Mouse (Mus musculus): ENCODE results near the gene Fgd6. TPM values are rescaled to one million over a fixed set of nuclear protein-coding genes. Genes with fewer than 3 reads are reported as not detected.

Fgd6 gene
- total and polyA plus RNA-seq, 3 experiments: 1.2 to 2.8 TPM; not detected in 1

- Histone ChIP-seq H3K9me3 (replicated peaks; ENCODE audit: insufficient read depth, low read length) (no peaks in the 10 kb centered on the region), H3K79me2 (ENCODE audit: control insufficient read depth, insufficient read depth, low read length, poor library complexity) (no peaks in the 10 kb centered on the region), H3K4me3 (ENCODE audit: control insufficient read depth in 1 of 2, insufficient read depth in 1 of 2, low read depth in 2 of 2, low read length in 2 of 2) (no peak overlapping the region), H3K27me3 (ENCODE audit: control insufficient read depth in 1 of 2, insufficient read depth in 2 of 2, low read length in 2 of 2) (no peaks in the 10 kb centered on the region), H3K9ac (ENCODE audit: control insufficient read depth, low read depth, low read length, poor library complexity, severe bottlenecking) (no peak overlapping the region), H3K4me1 (ENCODE audit: control insufficient read depth in 1 of 2, insufficient read depth in 2 of 2, low read length in 2 of 2) (no peaks in the 10 kb centered on the region; a peak in 1 of 4 replicates), H3K36me3 (ENCODE audit: control insufficient read depth in 1 of 2, insufficient read depth in 2 of 2, low read length in 2 of 2) (peaks cover 3 to 4% of the 10 kb centered on the region in 2 experiments), H3K27ac (ENCODE audit: control insufficient read depth, low read depth, low read length) (no peak overlapping the region)
- DNase-seq (ENCODE audit: low read depth, low spot score): no peak
- TF ChIP-seq GABPA (IDR thresholded peaks at IDR 0.05; ENCODE audit: low read depth, low read length) (no peak), CHD2 (IDR thresholded peaks at IDR 0.05; ENCODE audit: low read length) (no peak)
Observed at GRCm38 (mm10) chr10:94158962-94159361, 123.2 kb downstream of the Fgd6 start.

GRCm38 (mm10) chr10:94159406-94159805 is 123.6 kb downstream of the Fgd6 start:
- H3K4me1 ChIP-seq (ENCODE audit: control insufficient read depth in 1 of 2, insufficient read depth in 2 of 2, low read length in 2 of 2): peaks cover 1 to 2% of the 10 kb centered on the region in 2 experiments; a peak in 3 of 4 replicates
- no peak overlapping the region for H3K4me3 ChIP-seq (ENCODE audit: control insufficient read depth in 1 of 2, insufficient read depth in 1 of 2, low read depth in 2 of 2, low read length in 2 of 2)
- no peak for DNase-seq (ENCODE audit: low read depth, low spot score)
- H3K9ac ChIP-seq (ENCODE audit: control insufficient read depth, low read depth, low read length, poor library complexity, severe bottlenecking): no peak overlapping the region
- TF ChIP-seq MAZ (IDR thresholded peaks at IDR 0.05; ENCODE audit: low read depth, low read length) (no peak), POLR2AphosphoS5 (IDR thresholded peaks at IDR 0.05; ENCODE audit: borderline replicate concordance, low read depth, low read length) (no peak), ELF1 (IDR thresholded peaks at IDR 0.05; ENCODE audit: low read depth, low read length) (no peak), TCF12 (IDR thresholded peaks at IDR 0.05; ENCODE audit: low read depth, low read length) (no peak), POLR2AphosphoS2 (IDR thresholded peaks at IDR 0.05; ENCODE audit: low read length) (no peak), GABPA (IDR thresholded peaks at IDR 0.05; ENCODE audit: low read depth, low read length) (no peak), CHD2 (IDR thresholded peaks at IDR 0.05; ENCODE audit: low read length) (no peak), GATA1 (IDR thresholded peaks at IDR 0.05; ENCODE audit: low read depth, low read length) (no peak), SMC3 (IDR thresholded peaks at IDR 0.05; ENCODE audit: low read depth, low read length) (no peak), POLR2A (IDR thresholded peaks at IDR 0.05; ENCODE audit: control insufficient read depth in 1 of 2, insufficient read depth in 1 of 2, low read depth in 1 of 2, low read length in 2 of 2, poor library complexity in 1 of 2) (no peak), MEF2A (IDR thresholded peaks at IDR 0.05; ENCODE audit: extremely low read depth, insufficient replicate concordance, low read depth, low read length, poor library complexity, severe bottlenecking) (no peak)
- no peak overlapping the region for H3K27ac ChIP-seq (ENCODE audit: control insufficient read depth, low read depth, low read length)
- no peaks in the 10 kb centered on the region for H3K27me3 ChIP-seq (ENCODE audit: control insufficient read depth in 1 of 2, insufficient read depth in 2 of 2, low read length in 2 of 2)
- H3K9me3 ChIP-seq (replicated peaks; ENCODE audit: insufficient read depth, low read length): no peaks in the 10 kb centered on the region
- H3K36me3 ChIP-seq (ENCODE audit: control insufficient read depth in 1 of 2, insufficient read depth in 2 of 2, low read length in 2 of 2): peaks cover 4 to 5% of the 10 kb centered on the region in 2 experiments
- no peaks in the 10 kb centered on the region for H3K79me2 ChIP-seq (ENCODE audit: control insufficient read depth, insufficient read depth, low read length, poor library complexity)

GRCm38 (mm10) chr10:94161051-94161765 is 125.4 kb downstream of the Fgd6 start:
- peaks cover 4 to 9% of the 10 kb centered on the region in 2 experiments for H3K36me3 ChIP-seq (ENCODE audit: control insufficient read depth in 1 of 2, insufficient read depth in 2 of 2, low read length in 2 of 2)
- TF ChIP-seq JUND (IDR thresholded peaks at IDR 0.05; ENCODE audit: low read depth, low read length): no peak
- TF ChIP-seq NELFE (IDR thresholded peaks at IDR 0.05; ENCODE audit: low read depth, low read length): no peak
- no peak for TF ChIP-seq SIN3A (IDR thresholded peaks at IDR 0.05; ENCODE audit: low read length)
- no peak for TF ChIP-seq CHD2 (IDR thresholded peaks at IDR 0.05; ENCODE audit: low read length)
- TF ChIP-seq TCF12 (IDR thresholded peaks at IDR 0.05; ENCODE audit: low read depth, low read length): no peak
- no peak for TF ChIP-seq BHLHE40 (IDR thresholded peaks at IDR 0.05; ENCODE audit: borderline replicate concordance, low read depth, low read length)
- TF ChIP-seq POLR2AphosphoS2 (IDR thresholded peaks at IDR 0.05; ENCODE audit: low read length): no peak
- TF ChIP-seq POLR2AphosphoS5 (IDR thresholded peaks at IDR 0.05; ENCODE audit: borderline replicate concordance, low read depth, low read length): no peak
- no peak for TF ChIP-seq MAFK (IDR thresholded peaks at IDR 0.05; ENCODE audit: borderline replicate concordance, low read depth, low read length)
- TF ChIP-seq MEF2A (IDR thresholded peaks at IDR 0.05; ENCODE audit: extremely low read depth, insufficient replicate concordance, low read depth, low read length, poor library complexity, severe bottlenecking): no peak
- no peak for TF ChIP-seq POLR2A (IDR thresholded peaks at IDR 0.05; ENCODE audit: control insufficient read depth in 1 of 2, insufficient read depth in 1 of 2, low read depth in 1 of 2, low read length in 2 of 2, poor library complexity in 1 of 2)
- TF ChIP-seq HCFC1 (IDR thresholded peaks at IDR 0.05; ENCODE audit: low read depth, low read length): no peak
- no peak for TF ChIP-seq RAD21 (IDR thresholded peaks at IDR 0.05; ENCODE audit: low read depth, low read length)
- TF ChIP-seq ZNF384 (IDR thresholded peaks at IDR 0.05; ENCODE audit: low read depth, low read length): no peak
- no peak for TF ChIP-seq ELF1 (IDR thresholded peaks at IDR 0.05; ENCODE audit: low read depth, low read length)
- TF ChIP-seq MAX (IDR thresholded peaks at IDR 0.05; ENCODE audit: low read length): no peak
- TF ChIP-seq USF2 (IDR thresholded peaks at IDR 0.05; ENCODE audit: borderline replicate concordance in 1 of 2, insufficient read depth in 1 of 2, low read depth in 1 of 2, low read length in 2 of 2): no peak
- TF ChIP-seq GABPA (IDR thresholded peaks at IDR 0.05; ENCODE audit: low read depth, low read length): no peak
- TF ChIP-seq TAL1 (IDR thresholded peaks at IDR 0.05; ENCODE audit: low read length): no peak

More at GRCm38 (mm10) chr10:94161051-94161765, 125.4 kb downstream of the Fgd6 start:
- Histone ChIP-seq H3K27ac (ENCODE audit: control insufficient read depth, low read depth, low read length) (no peak overlapping the region), H3K9ac (ENCODE audit: control insufficient read depth, low read depth, low read length, poor library complexity, severe bottlenecking) (no peak overlapping the region), H3K9me3 (replicated peaks; ENCODE audit: insufficient read depth, low read length) (no peaks in the 10 kb centered on the region), H3K79me2 (ENCODE audit: control insufficient read depth, insufficient read depth, low read length, poor library complexity) (no peaks in the 10 kb centered on the region), H3K4me1 (ENCODE audit: control insufficient read depth in 1 of 2, insufficient read depth in 2 of 2, low read length in 2 of 2) (peaks cover 2 to 4% of the 10 kb centered on the region in 2 experiments; a peak in 3 of 4 replicates), H3K4me3 (ENCODE audit: control insufficient read depth in 1 of 2, insufficient read depth in 1 of 2, low read depth in 2 of 2, low read length in 2 of 2) (no peak overlapping the region), H3K27me3 (ENCODE audit: control insufficient read depth in 1 of 2, insufficient read depth in 2 of 2, low read length in 2 of 2) (no peaks in the 10 kb centered on the region)
- peak; percentile 46 for DNase-seq (ENCODE audit: low read depth, low spot score)

Measured in MEL (cell line).